Mouse (Mus musculus) embryonic facial prominence, embryonic 14.5 days (tissue): ENCODE measurements around the gene Wdtc1. TPM values are rescaled to one million over a fixed set of nuclear protein-coding genes. Genes with fewer than 3 reads are reported as not detected.

Source experiments
- microRNA-seq: library from miRNA; unstranded; fragments of <30 nt; microRNA quantifications from one replicate; pipeline ENCODE4, GENCODE M21; 2016; ENCODE audit warnings: borderline number of aligned reads
- polyA plus RNA-seq: library from polyadenylated mRNA; unstranded; fragments of >200 nt; fragmentation: Nextera tagmentation; extraction: Ambion mirVana; gene quantifications from 2 replicates; pipeline ENCODE4 v1.2.1, GENCODE M21; 2014

The Wdtc1 gene
- polyA plus RNA-seq, 1 experiment from 2014 or later = 17.4 TPM

Small RNA genes within 50 kb of the gene (microRNA-seq; reads per million reads assigned to microRNA genes)
- gene Mir5122 = 1.00 reads per million

Other genes with a start within 250 kb of the Wdtc1 start
- 83.4 and 92.4 TPM in 2 replicates for gene Wasf2, start 223.0 kb downstream of the Wdtc1 start, polyA plus RNA-seq
- gene Cd164l2, start 141.3 kb downstream of the Wdtc1 start, polyA plus RNA-seq = 2.5 and 3.8 TPM in 2 replicates
- gene Gpr3, start 140.9 kb downstream of the Wdtc1 start, polyA plus RNA-seq = 0.18 and 0.19 TPM in 2 replicates
- gene Map3k6, start 112.7 kb downstream of the Wdtc1 start, polyA plus RNA-seq = 6.0 and 7.9 TPM in 2 replicates
- 11.0 and 11.5 TPM in 2 replicates for gene Sytl1, start 90.4 kb downstream of the Wdtc1 start, polyA plus RNA-seq
- gene Tmem222, start 75.7 kb downstream of the Wdtc1 start, polyA plus RNA-seq = 68.3 and 80.7 TPM in 2 replicates
- gene Slc9a1, start 16.2 kb upstream of the Wdtc1 start, polyA plus RNA-seq = 9.2 and 11.0 TPM in 2 replicates
- 1.4 and 2.8 TPM in 2 replicates for gene Tent5b, start 126.7 kb upstream of the Wdtc1 start, polyA plus RNA-seq
- gene Trnp1, start 145.1 kb upstream of the Wdtc1 start, polyA plus RNA-seq = 9.0 TPM in 2 replicates
- gene Kdf1, start 165.5 kb upstream of the Wdtc1 start, polyA plus RNA-seq = 11.6 and 12.6 TPM in 2 replicates
- 191 and 199 TPM in 2 replicates for gene Nudc, start 192.5 kb upstream of the Wdtc1 start, polyA plus RNA-seq
- gene Nr0b2, start 199.9 kb upstream of the Wdtc1 start, polyA plus RNA-seq = not detected in 2 replicates
- 6.3 and 8.3 TPM in 2 replicates for gene Gpatch3, start 221.3 kb upstream of the Wdtc1 start, polyA plus RNA-seq
- 17.3 and 18.8 TPM in 2 replicates for gene Gpn2, start 230.9 kb upstream of the Wdtc1 start, polyA plus RNA-seq
- gene Sfn, start 248.7 kb upstream of the Wdtc1 start, polyA plus RNA-seq = 129 and 135 TPM in 2 replicates